Mouse (Mus musculus) duodenum, adult 2 months (tissue): ENCODE measurements around the gene Mup16. TPM values are rescaled to one million over a fixed set of nuclear protein-coding genes. Genes with fewer than 3 reads are reported as not detected.

Experiments used
- polyA plus RNA-seq: library from polyadenylated mRNA; depleted of rRNA; stranded (reverse); fragments of >200 nt; gene quantifications from 2 replicates; pipeline ENCODE4 v1.2.3, GENCODE M21; 2012; ENCODE audit warnings: low replicate concordance; rRNA removed

Mup16 gene
- not detected in 2 replicates for polyA plus RNA-seq

GRCm38 (mm10) chr4:61519431-61519830, at the start of gene Mup16:
Gene Mup16 (minus strand): TSS chr4:61519531.

Other genes starting within 250 kb of the Mup16 start
- gene Mup14, start 215.5 kb downstream of the Mup16 start, polyA plus RNA-seq, result 0.43 TPM in 1 of 2 replicates, not detected in the other
- gene Mup15, start 79.8 kb downstream of the Mup16 start, polyA plus RNA-seq, result not detected in 2 replicates
- gene Mup17, start 76.3 kb upstream of the Mup16 start, polyA plus RNA-seq, result not detected in 2 replicates
- gene Mup18, start 154.6 kb upstream of the Mup16 start, polyA plus RNA-seq, result not detected in 2 replicates